Mouse (Mus musculus): ENCODE results near the gene Arrdc2.

DNA sequence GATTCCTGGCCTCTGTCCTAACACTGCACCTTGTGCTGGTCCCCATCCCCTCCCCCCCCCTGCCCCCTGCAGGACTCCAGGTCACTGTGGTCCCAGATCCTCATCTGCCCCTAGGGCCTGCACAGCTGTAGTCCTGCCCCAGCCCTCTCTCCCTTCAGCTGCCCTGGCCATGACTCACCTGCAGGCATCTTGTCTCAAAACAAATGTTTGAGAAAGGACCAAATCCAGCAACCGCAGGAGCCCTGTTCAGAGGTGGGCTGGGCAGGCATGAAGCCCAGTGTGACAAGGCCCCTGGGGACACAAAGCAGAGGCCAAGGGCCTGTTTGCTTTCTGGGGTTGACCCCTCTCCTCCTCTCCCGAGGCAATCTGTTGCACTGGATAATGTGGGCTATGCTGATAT, 38.7 kb upstream of the Arrdc2 start:
- no peak for TF ChIP-seq GATA1 (IDR thresholded peaks at IDR 0.05; ENCODE audit: borderline replicate concordance, low read length)
- TF ChIP-seq FLI1 (IDR thresholded peaks at IDR 0.05; ENCODE audit: low read length), result no peak
